Mouse (Mus musculus) brain, embryonic 14.5 days (tissue): ENCODE results near the gene Cacna2d2.

Experiments used
- CTCF ChIP-seq: fragments of 200-500 bp; IDR thresholded peaks from 2 replicates; pipeline ENCODE4 v1.5.1; 2012; ENCODE audit warnings: inconsistent platforms, mild to moderate bottlenecking, moderate library complexity, borderline replicate concordance; ENCODE audit not compliant: insufficient read depth, insufficient read length; ENCODE audit errors: extremely low read depth
- POLR2A ChIP-seq: fragments of 200-500 bp; IDR thresholded peaks from 2 replicates; pipeline ENCODE4 v1.6.1; 2012; ENCODE audit warnings: mild to moderate bottlenecking, inconsistent platforms, borderline replicate concordance; ENCODE audit not compliant: poor library complexity, insufficient read depth, insufficient read length, severe bottlenecking; ENCODE audit errors: extremely low read depth

DNA sequence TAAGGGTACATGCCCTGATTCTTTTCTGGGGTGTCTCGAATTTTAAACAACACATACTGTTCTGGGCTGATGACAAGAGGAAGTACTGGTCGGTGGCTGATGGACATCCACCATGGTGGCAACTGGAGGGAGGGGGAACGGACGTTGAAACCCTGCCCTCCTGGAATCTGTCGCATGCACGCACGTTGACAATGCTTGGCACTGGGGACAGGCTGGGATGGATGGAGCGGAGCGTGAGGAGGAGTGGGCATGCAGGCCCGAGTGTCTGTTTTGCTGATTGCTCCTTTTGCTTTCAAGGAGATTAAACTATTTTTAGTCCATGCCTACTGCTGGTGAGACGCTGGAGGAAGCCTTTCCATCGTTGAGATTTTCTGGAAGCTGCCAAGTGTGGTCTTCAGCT, 43.9 kb downstream of the Cacna2d2 start:
- no peak for TF ChIP-seq CTCF
- no peak for TF ChIP-seq POLR2A
